Mouse (Mus musculus) naive thymus-derived CD4-positive, alpha-beta T cell, adult 2 months (primary cell): ENCODE measurements at regions not wholly inside any gene's neighbourhood (a gene's known extent, or its start where the extent isn't known, plus 50 kb on each side); places are given as distances from the start of the nearest gene placed in this dataset.
A peak's percentile ranks its signal among the peaks of the same experiment; 100 is the strongest.

Experiments used
- DNase-seq: peaks from one replicate; pipeline ENCODE4 v3.0.0-alpha.2; 2011; ENCODE audit warnings: low read depth

GRCm38 (mm10) chr3:149498765-149499164 lies 508.4 kb upstream of the Adgrl2 start:
- DNase-seq: no peak

- DNase-seq: no peak
Observed at GRCm38 (mm10) chr3:149496829-149497471, 506.6 kb upstream of the Adgrl2 start.

- no peak for DNase-seq
Observed at GRCm38 (mm10) chr3:149496122-149496521, 505.8 kb upstream of the Adgrl2 start.

GRCm38 (mm10) chr3:149488147-149488546 lies 497.8 kb upstream of the Adgrl2 start:
- no peak for DNase-seq

- DNase-seq: no peak
Observed at GRCm38 (mm10) chr3:149485406-149485805, 495.1 kb upstream of the Adgrl2 start.

- DNase-seq: no peak
Observed at GRCm38 (mm10) chr3:149484319-149484718, 494.0 kb upstream of the Adgrl2 start.

GRCm38 (mm10) chr3:149476151-149476550 lies 485.8 kb upstream of the Adgrl2 start:
- DNase-seq: no peak

- no peak for DNase-seq
Observed at GRCm38 (mm10) chr3:149466973-149467372, 476.6 kb upstream of the Adgrl2 start.

GRCm38 (mm10) chr3:149464603-149465002 lies 474.2 kb upstream of the Adgrl2 start:
- no peak for DNase-seq

GRCm38 (mm10) chr3:149462121-149462541 lies 471.8 kb upstream of the Adgrl2 start:
- no peak for DNase-seq

GRCm38 (mm10) chr3:149461613-149462012 lies 471.3 kb upstream of the Adgrl2 start:
- DNase-seq: no peak

GRCm38 (mm10) chr3:149449376-149449775 lies 459.0 kb upstream of the Adgrl2 start:
- DNase-seq: no peak

GRCm38 (mm10) chr3:149445991-149446564 lies 455.7 kb upstream of the Adgrl2 start:
- DNase-seq: no peak

- DNase-seq: peak; percentile 10
Observed at GRCm38 (mm10) chr3:149444854-149445577, 454.7 kb upstream of the Adgrl2 start.

- no peak for DNase-seq
Observed at GRCm38 (mm10) chr3:149444377-149444776, 454.0 kb upstream of the Adgrl2 start.

GRCm38 (mm10) chr3:149441227-149441626 lies 450.9 kb upstream of the Adgrl2 start:
- no peak for DNase-seq

GRCm38 (mm10) chr3:149437763-149438162 lies 447.4 kb upstream of the Adgrl2 start:
- no peak for DNase-seq

- DNase-seq: no peak
Observed at GRCm38 (mm10) chr3:149436944-149437343, 446.6 kb upstream of the Adgrl2 start.

GRCm38 (mm10) chr3:149436420-149436819 lies 446.1 kb upstream of the Adgrl2 start:
- DNase-seq: no peak

GRCm38 (mm10) chr3:149431795-149432194 lies 441.4 kb upstream of the Adgrl2 start:
- no peak for DNase-seq

- peak; percentile 28 for DNase-seq
Observed at GRCm38 (mm10) chr3:149426023-149426759, 435.8 kb upstream of the Adgrl2 start.

GRCm38 (mm10) chr3:149424306-149424705 lies 434.0 kb upstream of the Adgrl2 start:
- DNase-seq: no peak

GRCm38 (mm10) chr3:149423491-149423890 lies 433.1 kb upstream of the Adgrl2 start:
- DNase-seq: no peak
